Mouse (Mus musculus): ENCODE data around the gene Eepd1. TPM values are rescaled to one million over a fixed set of nuclear protein-coding genes. Genes with fewer than 3 reads are reported as not detected.

Eepd1 gene
- total and polyA plus RNA-seq, 3 experiments = 0.05 TPM; not detected in 2

GRCm38 (mm10) chr9:25558834-25559233, 77.5 kb downstream of the Eepd1 start:
- no peaks in the 10 kb centered on the region for H3K36me3 ChIP-seq (replicated peaks)

GRCm38 (mm10) chr9:25560016-25560758, 78.8 kb downstream of the Eepd1 start:
- H3K9me3 ChIP-seq (replicated peaks) = no peaks in the 10 kb centered on the region
- no peak for TF ChIP-seq GATA2 (IDR thresholded peaks at IDR 0.05; ENCODE audit: borderline replicate concordance, low read depth, low read length)
- ATAC-seq (ENCODE audit: extremely low read depth, insufficient number of reproducible peaks, low FRiP score, poor library complexity, severe bottlenecking) (no peak), DNase-seq (ENCODE audit: low spot score) (no peak)
- H3K4me3 ChIP-seq (ENCODE audit: low read depth, low read length) = no peak overlapping the region
- H3K27me3 ChIP-seq (ENCODE audit: insufficient read depth, low read length) = no peaks in the 10 kb centered on the region
- no peaks in the 10 kb centered on the region for H3K36me3 ChIP-seq (replicated peaks)
- no peaks in the 10 kb centered on the region for H3K4me1 ChIP-seq (ENCODE audit: insufficient read depth, low read depth, low read length)

More at GRCm38 (mm10) chr9:25558834-25559233, 77.5 kb downstream of the Eepd1 start:
- no peak for DNase-seq (ENCODE audit: low spot score)
- H3K4me3 ChIP-seq (ENCODE audit: low read depth, low read length) = no peak overlapping the region
- no peaks in the 10 kb centered on the region for H3K27me3 ChIP-seq (ENCODE audit: insufficient read depth, low read length)
- no peak for ATAC-seq (ENCODE audit: extremely low read depth, insufficient number of reproducible peaks, low FRiP score, poor library complexity, severe bottlenecking)
- TF ChIP-seq GATA2 (IDR thresholded peaks at IDR 0.05; ENCODE audit: borderline replicate concordance, low read depth, low read length) (no peak), POLR2AphosphoS5 (IDR thresholded peaks at IDR 0.05; ENCODE audit: insufficient replicate concordance, low read depth, low read length) (no peak), TAL1 (conservative IDR thresholded peaks at IDR 0.05; ENCODE audit: low read depth, low read length) (no peak), CTCF (IDR thresholded peaks at IDR 0.05; ENCODE audit: low read depth, low read length) (no peak), GATA1 (IDR thresholded peaks at IDR 0.05; ENCODE audit: borderline replicate concordance, low read length) (no peak)
- H3K4me1 ChIP-seq (ENCODE audit: insufficient read depth, low read depth, low read length) = no peaks in the 10 kb centered on the region
- no peaks in the 10 kb centered on the region for H3K9me3 ChIP-seq (replicated peaks)

GRCm38 (mm10) chr9:25561143-25561542, 79.8 kb downstream of the Eepd1 start:
- H3K4me1 ChIP-seq (ENCODE audit: insufficient read depth, low read depth, low read length) = no peaks in the 10 kb centered on the region
- no peak overlapping the region for H3K4me3 ChIP-seq (ENCODE audit: low read depth, low read length)
- ATAC-seq (ENCODE audit: extremely low read depth, insufficient number of reproducible peaks, low FRiP score, poor library complexity, severe bottlenecking) (no peak), DNase-seq (ENCODE audit: low spot score) (no peak)
- H3K9me3 ChIP-seq (replicated peaks) = no peaks in the 10 kb centered on the region
- no peaks in the 10 kb centered on the region for H3K27me3 ChIP-seq (ENCODE audit: insufficient read depth, low read length)
- TF ChIP-seq GATA2 (IDR thresholded peaks at IDR 0.05; ENCODE audit: borderline replicate concordance, low read depth, low read length) (no peak), POLR2AphosphoS5 (IDR thresholded peaks at IDR 0.05; ENCODE audit: insufficient replicate concordance, low read depth, low read length) (no peak), GATA1 (IDR thresholded peaks at IDR 0.05; ENCODE audit: borderline replicate concordance, low read length) (no peak), TAL1 (conservative IDR thresholded peaks at IDR 0.05; ENCODE audit: low read depth, low read length) (no peak), CTCF (IDR thresholded peaks at IDR 0.05; ENCODE audit: low read depth, low read length) (no peak)
- H3K36me3 ChIP-seq (replicated peaks) = no peaks in the 10 kb centered on the region

- Histone ChIP-seq H3K4me3 (ENCODE audit: low read depth, low read length) (no peak overlapping the region), H3K27me3 (ENCODE audit: insufficient read depth, low read length) (no peaks in the 10 kb centered on the region), H3K4me1 (ENCODE audit: insufficient read depth, low read depth, low read length) (no peaks in the 10 kb centered on the region), H3K9me3 (replicated peaks) (no peaks in the 10 kb centered on the region), H3K36me3 (replicated peaks) (no peaks in the 10 kb centered on the region)
- DNase-seq (ENCODE audit: low spot score) (no peak), ATAC-seq (ENCODE audit: extremely low read depth, insufficient number of reproducible peaks, low FRiP score, poor library complexity, severe bottlenecking) (no peak)
- TF ChIP-seq GATA1 (IDR thresholded peaks at IDR 0.05; ENCODE audit: borderline replicate concordance, low read length) = no peak
- TF ChIP-seq CTCF (IDR thresholded peaks at IDR 0.05; ENCODE audit: low read depth, low read length) = no peak
- TF ChIP-seq TAL1 (conservative IDR thresholded peaks at IDR 0.05; ENCODE audit: low read depth, low read length) = no peak
- no peak for TF ChIP-seq POLR2AphosphoS5 (IDR thresholded peaks at IDR 0.05; ENCODE audit: insufficient replicate concordance, low read depth, low read length)
- TF ChIP-seq GATA2 (IDR thresholded peaks at IDR 0.05; ENCODE audit: borderline replicate concordance, low read depth, low read length) = no peak
Observed at GRCm38 (mm10) chr9:25563806-25564205, 82.5 kb downstream of the Eepd1 start.

GRCm38 (mm10) chr9:25567071-25567470, 85.7 kb downstream of the Eepd1 start:
- no peak for DNase-seq (ENCODE audit: low spot score)
- H3K36me3 ChIP-seq (replicated peaks) = no peaks in the 10 kb centered on the region

GRCm38 (mm10) chr9:25568783-25569182, 87.4 kb downstream of the Eepd1 start:
- no peaks in the 10 kb centered on the region for H3K36me3 ChIP-seq (replicated peaks)
- TF ChIP-seq TAL1 (conservative IDR thresholded peaks at IDR 0.05; ENCODE audit: low read depth, low read length) (no peak), CTCF (IDR thresholded peaks at IDR 0.05; ENCODE audit: low read depth, low read length) (no peak), GATA1 (IDR thresholded peaks at IDR 0.05; ENCODE audit: borderline replicate concordance, low read length) (no peak), POLR2AphosphoS5 (IDR thresholded peaks at IDR 0.05; ENCODE audit: insufficient replicate concordance, low read depth, low read length) (no peak), GATA2 (IDR thresholded peaks at IDR 0.05; ENCODE audit: borderline replicate concordance, low read depth, low read length) (no peak)
- no peaks in the 10 kb centered on the region for H3K9me3 ChIP-seq (replicated peaks)
- no peaks in the 10 kb centered on the region for H3K4me1 ChIP-seq (ENCODE audit: insufficient read depth, low read depth, low read length)
- 0 out of 2 replicates have a peak, but pooled peaks cover 3% of the 10 kb centered on the region for H3K27me3 ChIP-seq (ENCODE audit: insufficient read depth, low read length)
- no peak for ATAC-seq (ENCODE audit: extremely low read depth, insufficient number of reproducible peaks, low FRiP score, poor library complexity, severe bottlenecking)
- no peak overlapping the region for H3K4me3 ChIP-seq (ENCODE audit: low read depth, low read length)
- DNase-seq (ENCODE audit: low spot score) = no peak

More at GRCm38 (mm10) chr9:25567071-25567470, 85.7 kb downstream of the Eepd1 start:
- Histone ChIP-seq H3K9me3 (replicated peaks) (no peaks in the 10 kb centered on the region), H3K4me3 (ENCODE audit: low read depth, low read length) (no peak overlapping the region), H3K4me1 (ENCODE audit: insufficient read depth, low read depth, low read length) (no peaks in the 10 kb centered on the region), H3K27me3 (ENCODE audit: insufficient read depth, low read length) (0 out of 2 replicates have a peak, but pooled peaks cover 3% of the 10 kb centered on the region)
- TF ChIP-seq TAL1 (conservative IDR thresholded peaks at IDR 0.05; ENCODE audit: low read depth, low read length) = no peak
- TF ChIP-seq POLR2AphosphoS5 (IDR thresholded peaks at IDR 0.05; ENCODE audit: insufficient replicate concordance, low read depth, low read length) = no peak
- no peak for TF ChIP-seq GATA2 (IDR thresholded peaks at IDR 0.05; ENCODE audit: borderline replicate concordance, low read depth, low read length)
- TF ChIP-seq GATA1 (IDR thresholded peaks at IDR 0.05; ENCODE audit: borderline replicate concordance, low read length) = no peak
- no peak for TF ChIP-seq CTCF (IDR thresholded peaks at IDR 0.05; ENCODE audit: low read depth, low read length)
- ATAC-seq (ENCODE audit: extremely low read depth, insufficient number of reproducible peaks, low FRiP score, poor library complexity, severe bottlenecking) = no peak
